Mouse (Mus musculus) limb, embryonic 11.5 days (tissue): ENCODE data around the gene Plet1. TPM values are rescaled to one million over a fixed set of nuclear protein-coding genes. Genes with fewer than 3 reads are reported as not detected.

Experiments
- ATAC-seq: fragments of 200-750 bp; cut with Nextera tagmentation; 2 replicates; pipeline ENCODE4 v1.8.0; 2017; ENCODE audit warnings: low read depth; ENCODE audit not compliant: insufficient number of reproducible peaks, low FRiP score, low TSS enrichment
- DNase-seq: peaks from one replicate; pipeline ENCODE4 v3.0.0-alpha.2; 2015; ENCODE audit warnings: low spot score
- H3K27ac ChIP-seq: fragments of 300-500 bp; sonication (generic); replicated peaks from 2 replicates; pipeline ENCODE4 v1.5.1; 2014; ENCODE audit warnings: low read depth, mild to moderate bottlenecking, low read length
- H3K27me3 ChIP-seq: fragments of 300-500 bp; sonication (generic); 2 replicates; pipeline ENCODE4 v1.6.1; 2014; ENCODE audit warnings: mild to moderate bottlenecking, low read length, mixed read lengths; ENCODE audit not compliant: control insufficient read depth, insufficient read depth
- H3K36me3 ChIP-seq: fragments of 300-500 bp; sonication (generic); 2 replicates; pipeline ENCODE4 v1.6.1; 2014; ENCODE audit warnings: mild to moderate bottlenecking, low read length, moderate library complexity, mixed read lengths; ENCODE audit not compliant: control insufficient read depth, insufficient read depth
- H3K4me1 ChIP-seq: fragments of 300-500 bp; sonication (generic); 2 replicates; pipeline ENCODE4 v1.6.1; 2014; ENCODE audit warnings: low read length, mixed read lengths; ENCODE audit not compliant: control insufficient read depth, insufficient read depth
- H3K4me2 ChIP-seq: fragments of 300-500 bp; sonication (generic); 2 replicates; pipeline ENCODE4 v1.6.1; 2014; ENCODE audit warnings: low read depth, mild to moderate bottlenecking, moderate library complexity; ENCODE audit not compliant: severe bottlenecking
- H3K4me3 ChIP-seq: fragments of 300-500 bp; sonication (generic); 2 replicates; pipeline ENCODE4 v1.5.1; 2014; ENCODE audit warnings: low read depth, low read length
- H3K9ac ChIP-seq: fragments of 300-500 bp; sonication (generic); 2 replicates; pipeline ENCODE4 v1.6.1; 2014; ENCODE audit warnings: mild to moderate bottlenecking, low read length
- H3K9me3 ChIP-seq: fragments of 300-500 bp; sonication (generic); 2 replicates; pipeline ENCODE4 v1.6.1; 2016; ENCODE audit warnings: low read length; ENCODE audit not compliant: control insufficient read depth
- WGBS: fragments of 180-500 bp; shearing (Covaris S2); extraction: QIAGEN DNeasy Blood & Tissue Kit; methylation state at CpG from one replicate; pipeline ENCODE4 v1.1.7; 2014; 5-methylcytosine and 5-hydroxymethylcytosine counted together
- polyA plus RNA-seq: library from polyadenylated mRNA; unstranded; fragments of >200 nt; fragmentation: Nextera tagmentation; extraction: Ambion mirVana; gene quantifications from 2 replicates; pipeline ENCODE4 v1.2.1, GENCODE M21; 2014

Gene Plet1
- polyA plus RNA-seq, 1 experiment from 2014 or later, result 0.28 TPM

GRCm38 (mm10) chr9:50470377-50471100 lies 23.8 kb upstream of the Plet1 start:
- no peaks in the 10 kb centered on the region for H3K36me3 ChIP-seq
- H3K9me3 ChIP-seq, result no peaks in the 10 kb centered on the region
- H3K27ac ChIP-seq, result no peak overlapping the region
- no peak overlapping the region for H3K4me3 ChIP-seq
- no peaks in the 10 kb centered on the region for H3K4me1 ChIP-seq
- WGBS, result 90% methylated on average over 5 of the region's 5 CpGs
- ATAC-seq (no peak), DNase-seq (no peak)
- no peak overlapping the region for H3K4me2 ChIP-seq
- no peak overlapping the region for H3K9ac ChIP-seq
- no peaks in the 10 kb centered on the region for H3K27me3 ChIP-seq

GRCm38 (mm10) chr9:50471181-50471901 lies 23.0 kb upstream of the Plet1 start:
- no peaks in the 10 kb centered on the region for H3K36me3 ChIP-seq
- H3K4me3 ChIP-seq, result no peak overlapping the region
- DNase-seq, result no peak
- H3K27me3 ChIP-seq, result no peaks in the 10 kb centered on the region
- no peak for ATAC-seq
- H3K9ac ChIP-seq, result no peak overlapping the region
- H3K4me2 ChIP-seq, result no peak overlapping the region
- H3K4me1 ChIP-seq, result no peaks in the 10 kb centered on the region
- no peak overlapping the region for H3K27ac ChIP-seq
- WGBS, result 66% methylated on average over 13 of the region's 13 CpGs
- no peaks in the 10 kb centered on the region for H3K9me3 ChIP-seq

DNA sequence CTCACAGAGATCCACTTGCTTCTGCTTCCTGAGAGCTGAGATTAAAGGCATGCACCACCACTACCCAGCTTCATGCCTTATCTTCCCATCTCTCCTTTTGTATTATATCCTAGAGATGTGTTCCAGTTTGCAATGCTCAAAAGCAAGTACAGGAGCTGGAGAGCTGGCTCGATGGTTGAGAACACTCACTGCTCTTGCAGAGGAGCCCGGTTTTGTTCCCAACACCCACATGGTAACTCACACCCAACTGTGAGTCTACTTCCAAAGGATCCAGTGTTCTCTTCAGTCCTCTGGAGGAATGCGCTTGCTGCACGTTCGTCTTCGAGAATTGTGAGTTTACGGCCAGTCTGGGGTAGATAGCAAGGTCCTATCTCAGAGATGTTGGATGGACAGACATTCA lies 19.0 kb upstream of the Plet1 start:
- no peaks in the 10 kb centered on the region for H3K9me3 ChIP-seq
- ATAC-seq, result no peak

DNA sequence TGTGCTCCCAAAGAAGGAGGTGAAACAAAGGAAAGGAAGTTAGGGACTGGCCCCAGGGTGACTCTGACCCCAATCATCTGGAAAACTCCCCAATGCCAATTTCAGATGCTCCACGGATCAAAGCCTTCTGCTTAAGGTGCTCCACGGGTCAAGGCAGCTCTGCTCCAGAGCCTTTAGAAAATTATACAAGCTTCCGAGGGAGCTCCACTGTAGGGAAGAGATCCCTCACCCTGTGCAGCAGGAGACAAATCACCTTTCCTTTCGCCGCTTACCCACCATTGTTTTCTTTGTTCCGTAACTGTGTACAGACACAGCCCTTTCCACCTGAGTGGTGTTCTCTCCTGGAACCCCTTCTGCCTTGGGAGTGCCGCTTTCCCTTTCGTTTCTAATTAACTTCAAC lies 18.6 kb upstream of the Plet1 start:
- Histone ChIP-seq H3K27me3 (no peaks in the 10 kb centered on the region), H3K4me3 (no peak overlapping the region), H3K4me2 (no peak overlapping the region), H3K9me3 (no peaks in the 10 kb centered on the region), H3K4me1 (no peaks in the 10 kb centered on the region), H3K9ac (no peak overlapping the region), H3K27ac (no peak overlapping the region), H3K36me3 (no peaks in the 10 kb centered on the region)
- DNase-seq (no peak), ATAC-seq (no peak)
- 78% methylated on average over 8 of the region's 8 CpGs for WGBS

More for the DNA sequence above, 19.0 kb upstream of the Plet1 start:
- H3K27me3 ChIP-seq, result no peaks in the 10 kb centered on the region
- no peak for DNase-seq
- no peak overlapping the region for H3K9ac ChIP-seq
- H3K36me3 ChIP-seq, result no peaks in the 10 kb centered on the region
- H3K4me3 ChIP-seq, result no peak overlapping the region
- no peaks in the 10 kb centered on the region for H3K4me1 ChIP-seq
- no peak overlapping the region for H3K27ac ChIP-seq
- WGBS, result 82% methylated on average over 7 of the region's 7 CpGs
- H3K4me2 ChIP-seq, result no peak overlapping the region

DNA sequence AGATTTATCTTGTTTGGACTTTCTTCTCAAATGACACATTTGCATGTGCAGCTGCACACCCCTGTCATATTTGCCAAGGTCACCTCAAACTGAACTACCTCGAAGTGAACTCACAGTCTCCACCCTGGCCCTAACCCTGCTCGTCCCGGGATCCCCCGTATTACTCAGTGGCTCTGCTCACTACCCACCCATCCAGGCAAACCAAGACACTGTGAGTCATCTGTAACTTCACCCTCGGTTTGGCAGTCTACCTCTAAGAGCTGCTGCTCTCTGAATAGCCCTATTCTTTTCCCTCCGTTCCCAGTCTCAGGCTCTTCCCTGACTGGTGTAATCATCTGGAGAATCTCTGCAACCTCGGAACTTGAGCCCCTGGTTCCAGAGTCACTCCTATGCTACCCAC lies 17.7 kb upstream of the Plet1 start:
- Histone ChIP-seq H3K9me3 (no peaks in the 10 kb centered on the region), H3K27ac (no peak overlapping the region), H3K36me3 (no peaks in the 10 kb centered on the region), H3K27me3 (no peaks in the 10 kb centered on the region), H3K4me1 (no peaks in the 10 kb centered on the region), H3K4me2 (no peak overlapping the region), H3K4me3 (no peak overlapping the region), H3K9ac (no peak overlapping the region)
- DNase-seq (no peak), ATAC-seq (no peak)
- 74% methylated on average over 7 of the region's 7 CpGs for WGBS

DNA sequence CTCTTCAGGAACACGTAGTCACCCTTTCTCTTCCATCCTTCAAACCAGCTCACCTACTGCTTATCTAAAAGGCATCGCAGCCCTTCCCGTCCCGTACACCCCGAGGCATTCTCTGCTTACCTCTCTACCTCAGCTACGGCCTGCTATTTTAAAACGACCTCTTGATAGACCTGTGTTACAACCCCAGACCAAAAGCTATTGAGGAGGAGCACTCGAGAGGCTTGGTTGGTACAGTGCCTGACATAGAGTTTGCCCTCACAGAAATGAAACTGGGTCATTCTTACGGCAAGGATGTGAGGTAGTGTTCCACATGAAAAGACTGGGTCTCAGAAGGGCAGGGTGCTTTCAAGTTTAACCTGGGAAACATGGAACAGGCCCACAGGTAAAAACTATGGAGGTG lies 17.1 kb upstream of the Plet1 start:
- Histone ChIP-seq H3K9ac (no peak overlapping the region), H3K9me3 (no peaks in the 10 kb centered on the region), H3K4me2 (no peak overlapping the region), H3K36me3 (no peaks in the 10 kb centered on the region), H3K4me3 (no peak overlapping the region), H3K27ac (no peak overlapping the region), H3K27me3 (no peaks in the 10 kb centered on the region), H3K4me1 (no peaks in the 10 kb centered on the region)
- DNase-seq (no peak), ATAC-seq (no peak)
- WGBS, result 82% methylated on average over 9 of the region's 9 CpGs

DNA sequence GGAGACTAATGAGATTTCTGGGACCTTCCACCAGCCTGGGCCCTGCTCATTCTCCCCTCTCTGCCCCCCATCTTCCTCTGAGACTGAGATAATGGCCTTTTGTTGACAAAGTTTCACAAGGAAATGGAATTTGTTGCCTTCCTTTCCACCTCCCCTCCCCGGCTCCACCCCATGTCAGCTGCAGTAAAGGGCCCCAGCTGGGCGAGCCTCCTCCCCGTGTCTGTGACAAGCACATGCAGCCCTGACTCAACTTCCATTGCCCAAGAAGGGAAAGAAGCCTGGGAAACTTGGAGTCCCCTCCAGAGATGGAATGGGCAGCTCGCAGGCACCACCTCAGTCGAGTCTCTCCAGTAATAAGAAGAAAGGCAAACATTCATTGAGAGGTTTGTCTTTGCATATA lies 15.5 kb upstream of the Plet1 start:
- 18% methylated on average over 5 of the region's 5 CpGs for whole genome bisulfite sequencing
- Histone ChIP-seq H3K27ac (no peak overlapping the region), H3K27me3 (no peaks in the 10 kb centered on the region), H3K4me3 (no peak overlapping the region), H3K4me2 (no peak overlapping the region), H3K36me3 (no peaks in the 10 kb centered on the region), H3K9ac (no peak overlapping the region), H3K9me3 (no peaks in the 10 kb centered on the region), H3K4me1 (no peaks in the 10 kb centered on the region)
- ATAC-seq, result no peak
- no peak for DNase-seq

DNA sequence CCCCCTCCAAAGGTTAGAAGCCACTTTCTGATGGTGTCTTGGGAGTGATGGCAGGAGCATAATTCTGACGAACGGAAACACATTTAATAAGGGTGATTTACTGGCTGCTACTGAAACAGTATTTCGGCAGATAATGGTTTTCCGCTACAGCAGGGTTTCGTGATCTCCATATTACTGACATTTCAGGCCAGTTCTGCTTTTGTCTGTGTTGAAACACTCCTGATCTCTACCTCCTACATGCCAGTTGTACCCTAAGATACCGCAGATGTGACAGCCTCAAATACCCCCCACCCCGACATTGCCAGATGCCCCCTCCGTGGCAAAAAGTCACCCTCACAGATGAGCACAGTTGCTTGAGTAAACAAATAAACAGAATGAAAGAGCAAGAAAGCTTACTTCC lies 14.8 kb upstream of the Plet1 start:
- H3K4me1 ChIP-seq, result no peaks in the 10 kb centered on the region
- H3K4me3 ChIP-seq, result no peak overlapping the region
- H3K9me3 ChIP-seq, result no peaks in the 10 kb centered on the region
- H3K27me3 ChIP-seq, result no peaks in the 10 kb centered on the region
- H3K36me3 ChIP-seq, result no peaks in the 10 kb centered on the region
- ATAC-seq, result no peak
- no peak overlapping the region for H3K9ac ChIP-seq
- WGBS, result 25% methylated on average over 8 of the region's 8 CpGs
- no peak overlapping the region for H3K4me2 ChIP-seq
- H3K27ac ChIP-seq, result no peak overlapping the region
- DNase-seq, result no peak
